20 mouse cellular contexts compared by ENCODE assay signal in the genomic region with DNA sequence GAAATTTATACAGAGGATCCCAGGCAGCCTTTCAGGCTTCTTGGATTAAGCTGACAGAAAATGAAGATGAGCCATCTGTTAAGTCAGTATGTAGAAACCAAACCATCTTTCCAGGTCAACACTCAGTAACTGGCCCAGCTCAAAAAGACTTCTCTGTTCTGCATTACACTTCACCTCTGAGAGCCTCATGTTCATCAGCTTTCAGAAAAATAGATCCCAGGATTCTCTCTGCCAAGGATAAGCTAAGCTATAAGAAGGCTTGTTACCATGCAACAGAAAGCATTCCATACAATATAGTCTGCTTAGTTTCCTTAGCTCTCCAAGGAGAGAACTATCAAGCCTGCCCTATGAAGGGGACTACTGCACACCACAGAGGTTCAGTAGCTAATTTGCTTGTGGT.
DNase-seq lines count a peak whose midpoint lies in the region; ATAC-seq and TF ChIP-seq lines count a peak whose summit lies in the region.
"Had no signal": no experiment of that assay in that cellular context is flagged by ENCODE, and none has a peak within 500 bp of the region (broad histone marks: within the 10 kb centered on the region; RNA-seq: fewer than 3 reads in every experiment).

No protein-coding gene starts in this region.

- no peaks in the 10 kb centered on the region for H3K36me3 ChIP-seq in forebrain, embryonic 15.5 days
- H3K36me3 ChIP-seq in forebrain, embryonic 14.5 days (ENCODE audit: control insufficient read depth, insufficient read depth, low read length), result no peaks in the 10 kb centered on the region
- no peaks in the 10 kb centered on the region for H3K36me3 ChIP-seq in forebrain, postnatal 0 days (ENCODE audit: insufficient read depth)
- H3K36me3 ChIP-seq in forebrain, embryonic 12.5 days (replicated peaks), result no peaks in the 10 kb centered on the region
- H3K36me3 ChIP-seq: embryonic facial prominence, embryonic 10.5 days; embryonic facial prominence, embryonic 12.5 days; G1E had no signal

- 0 out of 2 replicates have a peak overlapping the region, but pooled peaks have one; percentile 0 for H3K27ac ChIP-seq in forebrain, embryonic 15.5 days (replicated peaks)
- no peak overlapping the region for H3K27ac ChIP-seq in forebrain, embryonic 14.5 days (ENCODE audit: low read depth, low read length)
- no peak overlapping the region for H3K27ac ChIP-seq in forebrain, postnatal 0 days (ENCODE audit: low read depth, low read length)
- H3K27ac ChIP-seq in forebrain, embryonic 12.5 days, result no peak overlapping the region
- H3K27ac ChIP-seq: embryonic facial prominence, embryonic 10.5 days; embryonic facial prominence, embryonic 12.5 days; forebrain, embryonic 13.5 days had no signal

- no peak for DNase-seq in forebrain, embryonic 14.5 days (ENCODE audit: low spot score)
- DNase-seq in forebrain, postnatal 0 days, result peak; percentile 52
- DNase-seq in telencephalon, adult 2 months (ENCODE audit: low read depth, low spot score), result peak; percentile 17
- DNase-seq: adrenal gland, adult 8-10 months; adrenal gland, postnatal 14 days; adrenal gland, postnatal 36 days; B cell, adult 2 months; cerebellum, adult 11-12 months; cerebellum, adult 2 months; cerebellum, adult 9-10 months had no signal

- no peak overlapping the region for H3K4me3 ChIP-seq in forebrain, embryonic 15.5 days
- H3K4me3 ChIP-seq in forebrain, embryonic 14.5 days (ENCODE audit: low read depth, low read length), result no peak overlapping the region
- no peak overlapping the region for H3K4me3 ChIP-seq in forebrain, postnatal 0 days (ENCODE audit: low read depth, low read length)
- H3K4me3 ChIP-seq in forebrain, embryonic 12.5 days (replicated peaks), result no peak overlapping the region
- H3K4me3 ChIP-seq: embryonic facial prominence, embryonic 10.5 days; embryonic facial prominence, embryonic 12.5 days; forebrain, embryonic 13.5 days had no signal

- no peak for ATAC-seq in forebrain, embryonic 15.5 days (replicated peaks)
- ATAC-seq in forebrain, embryonic 14.5 days, result no peak
- ATAC-seq in forebrain, postnatal 0 days, result peak; percentile 71; the same call in 1 of the 2 replicates
- ATAC-seq in forebrain, embryonic 12.5 days (ENCODE audit: low FRiP score), result no peak
- ATAC-seq: activated CD4-positive, CD25-positive, alpha-beta regulatory T cell, adult 4 months; CD4-positive, CD25-positive, alpha-beta regulatory T cell, adult 4 months; forebrain, embryonic 13.5 days; Patski had no signal

- H3K4me1 ChIP-seq in forebrain, embryonic 15.5 days, result no peaks in the 10 kb centered on the region
- H3K4me1 ChIP-seq in forebrain, embryonic 14.5 days (ENCODE audit: control insufficient read depth, insufficient read depth, low read length), result no peaks in the 10 kb centered on the region
- no peaks in the 10 kb centered on the region for H3K4me1 ChIP-seq in forebrain, postnatal 0 days (ENCODE audit: insufficient read depth)
- H3K4me1 ChIP-seq in forebrain, embryonic 12.5 days, result no peaks in the 10 kb centered on the region
- H3K4me1 ChIP-seq: embryonic facial prominence, embryonic 10.5 days; embryonic facial prominence, embryonic 12.5 days; forebrain, embryonic 13.5 days had no signal

- H3K4me2 ChIP-seq in forebrain, embryonic 15.5 days (replicated peaks), result no peak overlapping the region
- H3K4me2 ChIP-seq in forebrain, embryonic 14.5 days (ENCODE audit: low read length), result no peak overlapping the region
- no peak overlapping the region for H3K4me2 ChIP-seq in forebrain, postnatal 0 days (ENCODE audit: low read depth)
- no peak overlapping the region for H3K4me2 ChIP-seq in forebrain, embryonic 12.5 days
- H3K4me2 ChIP-seq: embryonic facial prominence, embryonic 12.5 days; forebrain, embryonic 13.5 days had no signal

- H3K9ac ChIP-seq in forebrain, embryonic 15.5 days (replicated peaks), result no peak overlapping the region
- H3K9ac ChIP-seq in forebrain, embryonic 14.5 days (ENCODE audit: low read length), result no peak overlapping the region
- no peak overlapping the region for H3K9ac ChIP-seq in forebrain, postnatal 0 days
- H3K9ac ChIP-seq in forebrain, embryonic 12.5 days, result no peak overlapping the region
- H3K9ac ChIP-seq: embryonic facial prominence, embryonic 12.5 days; forebrain, embryonic 13.5 days had no signal

- no peak for TF ChIP-seq CTCF in forebrain, postnatal 0 days (IDR thresholded peaks at IDR 0.05; ENCODE audit: low read depth)

- no peaks in the 10 kb centered on the region for H3K9me3 ChIP-seq in forebrain, embryonic 15.5 days
- no peaks in the 10 kb centered on the region for H3K9me3 ChIP-seq in forebrain, embryonic 14.5 days (replicated peaks; ENCODE audit: control insufficient read depth, low read length)
- H3K9me3 ChIP-seq in forebrain, postnatal 0 days (ENCODE audit: low read length), result no peaks in the 10 kb centered on the region
- no peaks in the 10 kb centered on the region for H3K9me3 ChIP-seq in forebrain, embryonic 12.5 days
- H3K9me3 ChIP-seq: embryonic facial prominence, embryonic 10.5 days; embryonic facial prominence, embryonic 12.5 days; forebrain, embryonic 13.5 days had no signal

- no peaks in the 10 kb centered on the region for H3K27me3 ChIP-seq in forebrain, embryonic 15.5 days
- H3K27me3 ChIP-seq in forebrain, embryonic 14.5 days (replicated peaks; ENCODE audit: control insufficient read depth, insufficient read depth, low read length), result no peaks in the 10 kb centered on the region
- H3K27me3 ChIP-seq in forebrain, postnatal 0 days (ENCODE audit: insufficient read depth, low read length), result no peaks in the 10 kb centered on the region
- no peaks in the 10 kb centered on the region for H3K27me3 ChIP-seq in forebrain, embryonic 12.5 days
- H3K27me3 ChIP-seq: CH12.LX; embryonic facial prominence, embryonic 12.5 days; forebrain, embryonic 13.5 days; Patski had no signal
